Mouse (Mus musculus): ENCODE results near the gene Cbfa2t3.

The Cbfa2t3 gene

GRCm38 (mm10) chr8:122699005-122699492 lies at the start of gene Cbfa2t3:
Cbfa2t3 (minus strand) TSS chr8:122699109.
- no peak for DNase-seq (ENCODE audit: low spot score)

- DNase-seq (ENCODE audit: low spot score): no peak
Observed at GRCm38 (mm10) chr8:122747825-122748224, 48.9 kb upstream of the Cbfa2t3 start.

GRCm38 (mm10) chr8:122746439-122746838 lies 47.5 kb upstream of the Cbfa2t3 start:
- DNase-seq (ENCODE audit: low spot score): no peak

DNA sequence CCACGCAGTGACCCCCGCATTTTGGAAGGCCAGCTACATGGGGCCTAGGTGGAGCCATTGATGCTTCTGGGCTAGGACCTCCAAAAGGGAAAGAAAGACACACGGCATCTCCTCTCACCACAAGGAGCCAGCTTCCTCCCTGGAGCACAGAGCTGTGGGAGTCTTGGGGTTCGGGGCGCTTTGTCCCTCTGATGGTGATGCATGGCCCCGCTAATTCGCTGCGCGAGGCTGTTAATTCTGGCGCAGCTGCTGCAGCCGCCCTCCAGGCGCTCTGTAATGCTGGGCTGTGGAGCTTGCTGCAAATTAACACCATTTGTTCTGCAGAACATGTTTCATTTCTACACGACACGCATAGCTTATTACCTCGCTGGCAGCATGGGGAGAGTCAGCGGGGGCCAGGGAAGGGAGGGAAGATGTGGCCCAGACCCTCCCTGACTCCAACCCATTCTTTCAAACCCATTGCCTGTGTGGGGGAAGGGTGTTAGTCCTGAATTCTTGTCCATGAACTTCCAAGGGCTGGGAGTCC lies 46.9 kb upstream of the Cbfa2t3 start:
- DNase-seq (ENCODE audit: low spot score): no peak

GRCm38 (mm10) chr8:122745022-122745749 lies 46.3 kb upstream of the Cbfa2t3 start:
- DNase-seq (ENCODE audit: low spot score): no peak

DNA sequence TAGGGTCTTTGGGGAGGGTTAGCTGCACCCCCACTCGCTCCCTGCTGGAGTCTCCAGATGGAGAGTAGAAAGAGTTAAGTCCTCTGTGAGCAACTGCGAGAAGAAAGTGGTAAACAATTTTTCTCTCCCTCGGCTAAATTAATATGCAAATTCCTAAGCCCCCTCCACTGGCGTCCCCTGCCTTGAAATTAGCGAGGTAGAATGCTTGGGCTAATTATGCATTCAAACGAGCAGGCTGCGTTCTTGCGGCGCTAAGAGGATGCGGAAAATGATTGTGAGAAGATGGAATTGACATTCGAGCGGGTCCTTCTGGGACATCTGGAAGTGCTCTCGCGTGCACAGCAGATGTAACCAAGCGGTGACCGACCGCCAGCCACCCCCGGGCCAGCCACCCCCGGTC lies 43.6 kb upstream of the Cbfa2t3 start:
- no peak for DNase-seq (ENCODE audit: low spot score)

DNA sequence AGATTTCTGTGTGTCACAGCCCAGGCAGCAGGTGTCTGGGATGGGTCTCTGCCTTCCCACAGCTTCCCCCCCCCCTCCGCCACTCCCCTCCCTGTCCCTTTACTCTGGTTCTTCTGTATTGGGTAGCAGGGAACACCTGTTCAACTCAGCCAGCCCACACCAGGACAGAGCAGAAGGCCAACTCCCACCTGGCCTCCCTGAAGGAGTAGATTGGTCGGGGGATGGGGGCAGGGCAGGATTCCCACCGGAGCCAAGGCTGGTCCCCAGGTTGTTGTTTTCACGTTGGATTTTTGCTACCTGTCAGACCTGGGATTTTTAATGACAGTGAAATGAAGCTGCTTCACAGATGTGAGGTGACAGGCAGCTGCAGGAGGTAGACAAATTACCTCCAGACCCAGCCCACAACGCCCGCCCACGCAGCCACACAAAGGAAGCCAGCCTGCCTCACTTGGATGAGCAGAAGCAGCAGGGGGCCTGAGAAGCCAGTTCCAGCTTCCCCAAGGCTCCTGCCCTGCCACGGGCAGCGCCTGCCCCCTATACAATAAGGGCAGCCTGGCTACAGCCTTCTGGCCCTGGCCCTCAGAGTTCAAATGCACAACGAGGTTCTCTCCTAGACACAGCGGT lies 40.3 kb upstream of the Cbfa2t3 start:
- DNase-seq (ENCODE audit: low spot score): no peak

DNA sequence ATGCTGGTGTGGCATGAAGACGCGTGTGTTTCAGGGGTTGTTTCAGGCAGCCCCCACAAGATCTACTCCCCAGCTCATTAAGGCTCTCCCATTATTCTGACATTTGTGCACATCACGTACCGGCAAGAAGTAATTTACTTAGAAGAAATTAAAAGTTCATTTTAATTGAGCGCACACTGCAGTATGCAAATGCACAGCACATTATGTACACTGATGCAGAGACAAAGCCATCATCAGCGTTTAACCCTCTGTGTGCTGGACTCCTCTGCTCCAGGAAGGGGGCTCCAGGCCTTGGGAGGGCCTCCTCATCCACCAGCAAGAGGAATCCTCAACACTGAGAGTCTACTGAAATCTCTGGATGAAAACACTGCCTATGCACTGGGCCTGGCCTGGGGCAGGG lies 39.0 kb upstream of the Cbfa2t3 start:
- no peak for DNase-seq (ENCODE audit: low spot score)

DNA sequence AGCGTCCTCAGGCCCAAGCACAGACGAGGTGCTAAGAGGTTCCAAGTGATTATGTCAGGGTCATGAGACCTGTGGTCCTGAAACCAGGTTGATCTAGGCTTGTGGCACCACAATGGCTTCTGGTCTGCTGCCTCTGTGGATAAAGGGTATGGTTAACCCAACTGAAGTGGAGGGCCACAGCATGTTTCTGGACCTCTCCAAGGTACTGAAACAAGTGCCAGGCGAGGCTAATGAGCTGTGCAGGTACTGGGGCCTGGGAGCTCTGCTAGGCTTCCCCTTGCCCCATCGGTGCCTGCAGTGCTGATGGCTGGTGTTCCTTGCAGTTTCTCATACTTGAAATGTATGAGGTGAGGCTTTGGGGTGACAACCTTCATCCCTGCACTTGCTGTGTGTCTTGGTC lies 38.2 kb upstream of the Cbfa2t3 start:
- DNase-seq (ENCODE audit: low spot score): no peak

DNA sequence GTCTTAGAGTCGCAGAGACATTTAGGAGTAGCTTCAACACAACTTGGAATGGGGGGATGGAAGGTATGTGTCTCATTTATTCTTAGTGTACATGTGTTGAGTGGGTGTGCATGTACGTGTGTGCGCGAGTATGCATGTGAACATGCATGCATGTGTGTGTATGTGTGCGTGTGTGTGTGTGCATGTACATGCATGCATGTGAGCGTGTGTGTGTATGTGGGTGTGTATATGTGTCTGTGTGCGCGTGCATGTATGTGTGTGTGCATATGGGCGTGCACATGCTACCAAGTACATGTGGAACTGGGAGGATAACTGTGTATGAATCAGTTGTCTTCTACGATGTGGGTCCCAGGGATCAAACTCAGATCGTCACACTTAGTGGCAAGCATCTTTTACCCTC lies 37.7 kb upstream of the Cbfa2t3 start:
- no peak for DNase-seq (ENCODE audit: low spot score)

- DNase-seq (ENCODE audit: low spot score): no peak
Observed at GRCm38 (mm10) chr8:122735542-122736473, 36.9 kb upstream of the Cbfa2t3 start.

GRCm38 (mm10) chr8:122735110-122735509 lies 36.2 kb upstream of the Cbfa2t3 start:
- DNase-seq (ENCODE audit: low spot score): no peak

DNA sequence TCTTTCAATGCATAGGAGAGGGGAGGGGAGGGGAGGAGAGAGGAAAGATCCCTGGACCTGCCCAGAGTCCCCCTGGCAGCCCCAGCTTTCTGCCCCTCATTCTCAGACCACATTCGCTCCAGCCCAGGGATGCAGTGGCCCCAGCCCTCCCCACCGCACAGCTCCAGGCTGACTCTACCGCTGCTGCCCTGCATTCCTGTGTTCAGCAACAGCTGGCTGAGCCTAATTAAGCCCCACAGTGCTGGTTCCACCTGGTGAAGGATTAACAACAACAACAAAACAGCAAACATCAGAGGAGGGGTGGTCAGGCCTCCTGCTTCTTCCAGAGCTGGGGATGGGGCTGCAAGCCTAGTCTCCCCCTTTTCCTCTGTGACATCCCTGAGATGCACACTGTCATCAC lies 29.7 kb upstream of the Cbfa2t3 start:
- no peak for DNase-seq (ENCODE audit: low spot score)

- no peak for DNase-seq (ENCODE audit: low spot score)
Observed at GRCm38 (mm10) chr8:122727412-122727811, 28.5 kb upstream of the Cbfa2t3 start.

GRCm38 (mm10) chr8:122726789-122727188 lies 27.9 kb upstream of the Cbfa2t3 start:
- no peak for DNase-seq (ENCODE audit: low spot score)

DNA sequence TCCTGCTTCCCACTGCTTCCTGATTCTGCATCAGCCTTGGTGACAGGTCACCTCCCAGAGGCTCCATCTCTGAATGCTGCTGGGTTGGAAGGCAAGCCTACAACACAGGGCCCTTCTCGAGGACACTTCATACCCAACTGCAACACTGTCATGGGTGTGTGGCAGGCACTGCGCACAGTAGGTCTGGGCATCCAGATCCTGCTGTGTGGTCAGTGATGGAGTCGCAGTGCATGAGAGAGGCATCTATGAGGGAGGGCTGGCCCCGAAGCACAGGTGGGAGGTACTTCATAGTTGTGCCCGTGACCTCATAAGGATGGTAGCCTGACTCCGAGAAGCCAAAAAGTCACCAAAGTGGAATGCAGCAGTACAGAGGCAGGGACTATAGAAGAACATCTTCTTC lies 26.3 kb upstream of the Cbfa2t3 start:
- no peak for DNase-seq (ENCODE audit: low spot score)

DNA sequence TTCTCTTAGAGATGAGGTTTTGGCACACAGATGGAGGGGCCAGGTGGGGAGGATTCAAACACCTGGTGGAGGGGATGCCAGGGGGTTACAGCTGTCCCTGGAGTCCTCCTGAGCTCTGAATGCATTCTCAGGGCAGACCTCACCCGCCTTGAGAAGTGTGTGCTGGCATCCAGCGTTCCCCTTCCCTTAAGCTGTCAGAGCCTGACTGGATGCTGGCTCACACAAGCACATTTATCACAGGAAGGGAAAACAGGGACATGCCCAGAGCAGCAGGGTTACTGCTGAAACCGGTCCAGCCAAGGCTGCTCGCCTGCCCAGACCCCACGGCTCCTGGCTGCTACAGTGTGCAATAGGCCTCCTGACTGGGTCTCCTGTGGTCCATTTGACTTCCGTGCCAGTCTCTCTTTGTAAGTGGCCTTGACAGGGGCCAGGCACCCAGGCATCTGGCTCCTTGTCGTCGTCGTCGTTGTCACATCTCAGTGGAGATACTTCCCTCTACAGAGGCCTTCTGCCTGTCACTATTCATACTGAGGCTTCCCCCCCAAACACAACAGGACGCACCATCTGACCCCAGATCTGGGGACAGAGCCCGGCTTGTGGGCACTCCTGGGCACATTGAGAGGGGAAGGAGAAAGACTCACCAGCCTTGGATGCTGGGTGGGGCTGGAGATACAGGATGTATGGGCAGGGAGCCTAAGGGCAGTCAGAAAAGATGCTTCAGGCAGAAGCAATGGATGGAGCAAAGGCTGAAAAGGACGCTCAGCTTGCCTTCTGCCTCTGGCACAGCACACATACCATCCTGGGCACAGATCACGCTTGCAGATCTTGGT lies 22.1 kb upstream of the Cbfa2t3 start:
- no peak for DNase-seq (ENCODE audit: low spot score)

GRCm38 (mm10) chr8:122720070-122720729 lies 21.3 kb upstream of the Cbfa2t3 start:
- DNase-seq (ENCODE audit: low spot score): no peak

DNA sequence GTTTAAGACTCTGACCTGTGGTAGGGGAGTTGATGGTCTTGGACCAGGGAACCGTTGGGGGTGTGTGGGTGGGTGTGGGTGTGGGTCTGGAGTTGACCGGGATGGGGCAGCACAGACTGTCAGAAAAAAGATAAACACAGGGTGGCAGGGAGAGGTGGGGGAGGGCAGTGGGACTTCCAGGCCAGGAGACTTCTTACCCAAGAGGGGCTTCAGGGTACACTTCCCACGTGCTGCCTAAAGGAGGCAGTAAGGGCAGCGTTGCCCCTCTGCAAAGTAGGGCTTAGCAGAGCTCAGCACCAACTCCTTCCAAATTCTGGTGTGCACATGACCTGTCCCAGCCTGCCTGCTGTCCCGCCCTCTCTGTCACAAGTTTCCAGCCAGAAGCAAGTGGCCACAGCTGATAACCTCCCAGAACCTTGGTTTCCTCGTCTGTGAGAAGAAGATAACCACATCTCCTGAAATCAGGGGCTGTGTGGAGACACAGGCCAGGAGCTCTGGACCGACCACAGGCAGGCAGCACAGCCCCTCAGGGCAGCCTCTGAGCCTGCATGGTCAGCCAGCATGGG lies 20.7 kb upstream of the Cbfa2t3 start:
- DNase-seq (ENCODE audit: low spot score): no peak

GRCm38 (mm10) chr8:122718711-122719499 lies 20.0 kb upstream of the Cbfa2t3 start:
- no peak for DNase-seq (ENCODE audit: low spot score)

All from urinary bladder, postnatal 10 days (tissue).